Mouse (Mus musculus): ENCODE results near the gene Plb1. TPM values are rescaled to one million over a fixed set of nuclear protein-coding genes. Genes with fewer than 3 reads are reported as not detected.
A peak's percentile ranks its signal among the peaks of the same experiment; 100 is the strongest.

Plb1 gene
- total RNA-seq (2021): not detected
- long read RNA-seq, experiment 1: 0 reads
- long read RNA-seq, experiment 2: 0 reads

- no peak for DNase-seq
Observed at GRCm38 (mm10) chr5:32232474-32232873, at the start of gene Plb1. Gene Plb1, plus strand, starts transcription at chr5:32232708.

GRCm38 (mm10) chr5:32182885-32183629 lies 49.5 kb upstream of the Plb1 start:
- no peak for DNase-seq

GRCm38 (mm10) chr5:32187717-32188116 lies 44.8 kb upstream of the Plb1 start:
- DNase-seq: no peak

GRCm38 (mm10) chr5:32191259-32191658 lies 41.2 kb upstream of the Plb1 start:
- DNase-seq: no peak

GRCm38 (mm10) chr5:32192016-32192845 lies 40.3 kb upstream of the Plb1 start:
- DNase-seq: peak; percentile 77 to 84

GRCm38 (mm10) chr5:32194236-32194635 lies 38.3 kb upstream of the Plb1 start:
- no peak for DNase-seq

GRCm38 (mm10) chr5:32195857-32196609 lies 36.5 kb upstream of the Plb1 start:
- no peak for DNase-seq

GRCm38 (mm10) chr5:32197698-32198097 lies 34.8 kb upstream of the Plb1 start:
- peak; percentile 95 to 96 for DNase-seq

- no peak for DNase-seq
Observed at GRCm38 (mm10) chr5:32199136-32199535, 33.4 kb upstream of the Plb1 start.

- no peak for DNase-seq
Observed at GRCm38 (mm10) chr5:32199594-32199993, 32.9 kb upstream of the Plb1 start.

GRCm38 (mm10) chr5:32204653-32205052 lies 27.9 kb upstream of the Plb1 start:
- no peak for DNase-seq

GRCm38 (mm10) chr5:32206726-32207125 lies 25.8 kb upstream of the Plb1 start:
- no peak for DNase-seq

- DNase-seq: no peak
Observed at GRCm38 (mm10) chr5:32208460-32208859, 24.0 kb upstream of the Plb1 start.

GRCm38 (mm10) chr5:32211011-32211410 lies 21.5 kb upstream of the Plb1 start:
- no peak for DNase-seq

GRCm38 (mm10) chr5:32213746-32214145 lies 18.8 kb upstream of the Plb1 start:
- DNase-seq: no peak

GRCm38 (mm10) chr5:32215510-32215909 lies 17.0 kb upstream of the Plb1 start:
- DNase-seq: peak; percentile 58 to 65

- DNase-seq: no peak
Observed at GRCm38 (mm10) chr5:32216465-32216864, 16.0 kb upstream of the Plb1 start.

GRCm38 (mm10) chr5:32217477-32217876 lies 15.0 kb upstream of the Plb1 start:
- DNase-seq: no peak

GRCm38 (mm10) chr5:32230372-32230771 lies 2.1 kb upstream of the Plb1 start:
- DNase-seq: peak; percentile 13 to 30

- no peak for DNase-seq
Observed at GRCm38 (mm10) chr5:32239337-32239736, 6.8 kb downstream of the Plb1 start.

GRCm38 (mm10) chr5:32240741-32241140 lies 8.2 kb downstream of the Plb1 start:
- no peak for DNase-seq

- no peak for DNase-seq
Observed at GRCm38 (mm10) chr5:32243286-32243885, 10.9 kb downstream of the Plb1 start.

Data from adrenal gland, postnatal 36 days (tissue).